Mouse (Mus musculus): Measurements from ENCODE around the gene Olfr1419. TPM values are rescaled to one million over a fixed set of nuclear protein-coding genes. Genes with fewer than 3 reads are reported as not detected.
A peak's percentile ranks its signal among the peaks of the same experiment; 100 is the strongest.
"Not testable (repeated sequence)": the region's sequence is repeated elsewhere in the genome, so short reads cannot be mapped to it uniquely, and the experiment has no call there.

Gene Olfr1419
- not detected for total RNA-seq (2021)
- long read RNA-seq, experiment 1, result 0 reads
- long read RNA-seq, experiment 2, result 0 reads

GRCm38 (mm10) chr19:11875006-11875405 is at the start of gene Olfr1419:
Gene Olfr1419, minus strand, starts transcription at chr19:11875106.
- no peak for DNase-seq

DNA sequence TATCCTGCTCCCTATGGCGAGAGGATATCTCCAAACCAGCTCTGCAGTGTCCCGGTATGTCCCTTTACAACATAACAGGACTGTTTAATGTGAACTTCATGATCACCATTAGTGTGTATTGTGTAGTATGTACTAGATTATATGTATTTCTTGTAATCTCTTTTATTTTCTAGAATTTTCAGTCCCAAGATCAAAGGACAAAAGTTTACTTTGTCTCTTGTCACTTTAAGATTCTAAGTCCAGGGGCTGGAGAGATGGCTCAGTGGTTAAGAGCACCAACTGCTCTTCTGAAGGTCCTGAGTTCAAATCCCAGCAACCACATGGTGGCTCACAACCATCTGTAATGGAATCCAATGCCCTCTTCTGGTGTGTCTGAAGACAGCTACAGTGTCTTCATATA is 47.6 kb upstream of the Olfr1419 start:
- not testable (repeated sequence) for DNase-seq

DNA sequence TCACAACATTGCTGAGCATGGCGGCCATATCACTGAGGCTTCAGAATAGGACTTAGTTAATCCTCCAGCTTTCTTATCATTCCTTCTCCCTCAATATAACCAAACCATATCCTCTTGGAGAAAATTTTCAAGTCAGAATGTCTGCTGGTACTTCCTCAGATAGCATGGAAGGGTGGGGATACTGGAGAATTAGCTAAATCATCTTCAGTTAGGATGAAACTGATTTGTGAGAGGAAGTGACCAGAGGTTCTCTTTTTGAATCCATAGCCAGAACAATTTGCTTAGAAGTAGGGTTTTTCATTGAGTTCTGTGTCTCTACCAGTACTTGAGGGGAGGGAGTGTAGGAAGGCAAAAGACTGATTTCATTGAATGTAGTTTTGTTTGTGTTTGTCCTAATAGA is 47.2 kb upstream of the Olfr1419 start:
- no peak for DNase-seq

- DNase-seq, result peak in 1 of 2 experiments; percentile 17
Observed at GRCm38 (mm10) chr19:11915804-11916203, 40.9 kb upstream of the Olfr1419 start.

DNA sequence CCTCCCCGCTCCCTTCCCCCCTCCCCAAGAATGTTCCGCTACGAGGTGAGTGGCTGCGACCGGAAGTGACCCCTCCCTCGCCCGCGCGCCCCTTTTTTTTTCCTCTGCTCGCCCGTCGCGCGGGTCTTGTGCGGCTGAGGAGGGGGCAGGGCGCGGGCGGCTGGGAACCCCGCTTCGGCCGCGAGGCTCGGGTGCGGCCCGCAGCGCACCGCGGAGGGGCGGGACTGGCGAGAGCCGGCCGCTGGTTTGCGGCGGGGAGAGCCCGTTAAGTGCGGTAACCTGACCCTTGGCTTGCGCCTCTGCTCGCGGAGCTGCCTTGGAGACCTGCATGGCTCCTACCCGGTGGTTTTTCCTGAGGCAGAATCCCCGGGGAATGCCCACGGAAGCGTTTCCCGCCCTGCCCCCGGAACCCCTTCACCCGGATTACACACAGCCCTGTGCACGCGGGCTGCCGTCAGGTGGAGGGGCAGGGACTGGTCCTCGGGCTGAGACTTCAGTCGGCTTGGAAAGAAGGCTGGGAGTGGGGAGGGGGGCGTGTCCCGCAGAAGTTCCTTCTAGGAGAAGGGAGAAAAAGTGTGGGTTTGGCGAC is 37.7 kb upstream of the Olfr1419 start:
- peak; percentile 61 to 81 for DNase-seq

GRCm38 (mm10) chr19:11912037-11912532 is 37.2 kb upstream of the Olfr1419 start, which contains the start of gene Patl1:
Gene Patl1, plus strand, starts transcription at chr19:11912399.
- DNase-seq, result peak; percentile 99

- peak in 1 of 2 experiments; percentile 59 for DNase-seq
Observed at GRCm38 (mm10) chr19:11911603-11912002, 36.7 kb upstream of the Olfr1419 start.

DNA sequence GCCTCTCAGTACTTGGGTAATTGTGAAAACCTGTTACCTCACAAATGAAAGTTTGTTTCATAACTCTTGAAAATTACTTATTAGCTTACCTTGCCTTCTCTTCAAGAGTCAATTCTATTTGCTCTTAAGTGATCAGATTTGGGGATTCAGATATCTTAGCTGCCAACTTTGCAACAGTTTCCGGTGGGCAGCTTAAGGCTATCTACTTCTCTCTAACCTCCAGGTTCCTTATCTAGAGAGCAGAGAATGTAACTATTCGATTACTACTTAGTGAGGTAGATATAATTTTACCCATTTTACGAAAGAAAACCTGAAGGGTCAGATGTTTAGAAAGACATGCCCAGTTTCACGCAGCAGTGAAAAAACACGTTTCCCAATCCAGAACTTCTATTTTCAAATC is 36.1 kb upstream of the Olfr1419 start:
- no peak for DNase-seq

- DNase-seq, result no peak
Observed at GRCm38 (mm10) chr19:11886265-11886664, 11.4 kb upstream of the Olfr1419 start, which contains the start of gene Olfr1420. Gene Olfr1420, plus strand, starts transcription at chr19:11886565.

GRCm38 (mm10) chr19:11878404-11878803 is 3.5 kb upstream of the Olfr1419 start:
- DNase-seq, result not testable (repeated sequence)

DNA sequence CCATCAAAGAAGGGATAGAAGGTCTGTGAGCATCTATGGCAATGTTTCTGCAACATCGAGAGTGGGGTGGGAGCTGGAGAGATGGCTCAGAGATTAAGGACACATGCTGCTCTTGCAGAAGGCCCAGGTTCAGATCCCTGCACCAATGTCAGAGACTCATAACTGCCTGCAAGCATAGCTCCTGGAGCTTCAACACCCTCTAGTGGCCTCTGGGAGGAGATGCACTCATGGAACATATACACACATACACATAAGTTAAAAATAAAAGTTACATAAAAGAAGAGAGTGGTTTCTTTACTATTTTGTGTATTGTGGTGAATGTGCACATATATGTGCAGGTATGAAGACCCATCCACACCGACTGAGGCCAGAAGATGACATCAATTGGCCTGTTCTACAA is 7.1 kb downstream of the Olfr1419 start:
- DNase-seq, result no peak

- DNase-seq, result no peak
Observed at GRCm38 (mm10) chr19:11860966-11861365, 13.9 kb downstream of the Olfr1419 start, which contains the start of gene Olfr1418. Gene Olfr1418, minus strand, starts transcription at chr19:11861066.

GRCm38 (mm10) chr19:11856506-11856905 is 18.4 kb downstream of the Olfr1419 start:
- DNase-seq, result peak; percentile 71 to 72

DNA sequence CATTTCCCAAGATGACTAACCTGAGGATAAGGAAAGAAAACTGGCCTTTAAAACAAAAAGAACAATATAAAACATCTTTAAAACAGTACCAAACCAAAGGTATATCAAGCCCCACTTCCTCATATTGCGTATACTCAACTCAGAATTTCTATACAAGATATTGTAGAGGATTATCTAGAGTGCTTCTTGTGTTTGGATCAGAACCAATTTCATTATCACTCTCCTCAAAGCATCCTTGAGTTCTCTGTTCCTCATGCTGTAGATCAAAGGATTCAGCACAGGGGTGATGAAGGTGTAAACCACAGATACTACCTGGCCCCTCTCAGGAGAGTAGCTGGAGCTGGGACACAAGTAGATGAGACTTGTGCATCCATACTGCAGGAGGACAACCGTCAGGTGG is 20.1 kb downstream of the Olfr1419 start:
- DNase-seq, result no peak

DNA sequence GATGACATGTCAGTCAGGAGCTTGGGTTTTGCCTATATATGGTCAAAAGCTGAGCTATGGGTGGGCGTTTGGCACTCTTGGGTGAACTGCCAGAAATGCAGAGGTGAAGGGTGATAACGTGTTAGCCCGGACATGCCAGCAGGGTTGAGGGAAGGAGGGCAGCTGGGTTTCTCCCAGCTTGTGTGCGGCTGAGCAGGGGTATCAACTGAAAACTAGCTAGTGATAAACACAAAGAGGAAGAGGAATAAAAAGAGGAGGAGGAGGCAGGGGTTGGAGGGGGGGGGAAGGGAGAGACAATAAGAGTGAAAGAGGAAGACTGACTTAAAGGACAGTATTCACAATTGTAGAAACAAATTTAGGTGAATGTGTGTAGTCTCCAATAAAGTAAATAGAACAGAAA is 22.3 kb downstream of the Olfr1419 start:
- no peak for DNase-seq

DNA sequence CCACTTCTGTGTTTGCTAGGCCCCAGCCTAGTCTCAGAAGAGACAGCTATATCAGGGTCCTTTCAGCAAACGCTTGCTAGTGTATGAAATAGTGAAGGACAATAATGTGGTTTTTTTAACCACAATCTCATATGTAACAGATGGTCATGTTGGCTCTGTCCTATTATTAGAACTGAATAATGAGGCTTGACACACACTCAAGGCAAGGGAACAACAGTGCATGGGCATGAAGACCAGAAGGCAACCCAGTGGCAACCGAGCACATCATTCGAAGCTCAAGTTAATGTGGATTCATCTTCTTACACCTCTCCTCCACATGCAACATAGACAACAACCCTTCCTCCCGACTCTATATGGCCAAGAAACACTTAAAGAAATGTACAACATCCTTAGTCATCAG is 28.6 kb downstream of the Olfr1419 start:
- no peak for DNase-seq

GRCm38 (mm10) chr19:11839119-11839518 is 35.8 kb downstream of the Olfr1419 start, which contains the start of gene Olfr1417:
Gene Olfr1417, minus strand, starts transcription at chr19:11839219.
- no peak for DNase-seq

- no peak for DNase-seq
Observed at GRCm38 (mm10) chr19:11823346-11824065, 51.4 kb downstream of the Olfr1419 start.

DNA sequence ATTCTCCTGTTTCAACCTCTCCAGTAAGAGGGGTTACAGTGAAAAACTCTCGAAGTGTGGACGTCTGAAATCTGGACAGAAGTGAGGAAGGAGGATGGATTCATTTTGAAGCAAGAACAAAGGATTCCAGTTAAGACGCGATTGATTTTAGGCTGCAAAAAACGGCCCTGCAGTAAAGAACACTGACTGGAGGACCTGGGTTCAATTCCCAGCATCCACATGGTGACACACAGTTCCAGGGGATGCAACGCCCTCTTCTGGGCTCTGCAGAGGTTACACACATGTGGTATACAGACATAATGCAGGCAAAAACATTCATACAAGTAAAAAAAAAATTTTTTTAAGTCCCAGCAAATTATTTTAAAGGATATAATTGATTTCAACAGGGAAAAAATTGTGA is 54.7 kb downstream of the Olfr1419 start:
- no peak for DNase-seq

DNA sequence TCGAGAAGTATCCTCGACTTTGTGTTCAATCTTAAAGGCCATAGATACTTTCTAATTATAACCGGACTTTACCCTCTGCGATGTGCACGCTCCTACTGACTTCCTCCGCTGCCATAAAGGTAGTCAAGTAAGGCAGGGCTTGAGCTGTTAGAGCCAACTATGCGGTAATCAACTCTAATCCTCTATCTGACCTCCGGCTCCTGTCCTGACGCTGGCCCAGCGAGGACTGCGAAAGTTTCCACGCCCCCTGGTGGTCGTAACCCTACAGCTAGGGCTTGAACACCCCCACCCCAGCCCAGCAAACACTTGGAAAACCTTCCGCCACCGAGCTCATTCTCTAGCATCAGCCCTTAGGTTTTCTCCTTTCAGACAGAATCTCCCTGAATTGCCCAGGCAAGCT is 55.1 kb downstream of the Olfr1419 start:
- DNase-seq, result peak; percentile 83 to 91

DNA sequence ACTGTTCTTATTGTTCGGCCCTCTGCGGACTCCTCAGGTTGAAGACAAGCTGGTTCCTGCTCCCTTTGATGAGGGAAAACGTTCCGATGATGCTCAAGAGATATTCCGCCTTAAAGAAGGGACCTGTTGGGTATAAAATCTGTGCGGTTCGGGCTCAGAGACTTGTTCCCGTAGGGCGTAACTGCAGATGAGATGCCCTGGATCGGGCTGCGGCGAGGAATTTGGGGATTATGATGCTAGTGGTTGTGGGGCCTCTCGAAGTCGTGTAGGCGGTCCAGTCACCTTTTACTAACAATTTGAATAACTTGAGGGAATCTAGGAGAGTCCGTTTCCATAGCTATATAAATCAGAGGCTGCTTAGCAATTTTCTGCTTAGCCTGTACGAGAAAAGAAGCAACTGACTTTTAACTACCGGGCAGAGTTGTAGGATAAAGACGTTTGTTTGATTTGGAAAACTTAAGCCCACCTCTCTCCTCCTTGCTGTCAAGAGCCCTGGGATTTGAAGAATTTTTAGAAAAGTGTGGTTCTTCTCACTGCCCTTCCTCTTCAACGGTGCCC is 55.7 kb downstream of the Olfr1419 start, which contains the start of gene Stx3:
Gene Stx3, minus strand, starts transcription at position 261 of the 558 bp plus-strand sequence.
- peak in 1 of 2 experiments; percentile 13 for DNase-seq

Measured in adrenal gland, postnatal 36 days (tissue).